Mouse (Mus musculus): ENCODE data around the gene Casp2.

- TF ChIP-seq POLR2A (IDR thresholded peaks at IDR 0.05; ENCODE audit: insufficient read length, low read depth) (no peak), USF1 (IDR thresholded peaks at IDR 0.05; ENCODE audit: low read depth) (no peak), MYOG (IDR thresholded peaks at IDR 0.05; ENCODE audit: control insufficient read depth in 1 of 3, insufficient read depth in 1 of 3, insufficient read length in 2 of 3, low read depth in 2 of 3) (no peak), MAX (IDR thresholded peaks at IDR 0.05; ENCODE audit: low read depth) (no peak), TCF12 (IDR thresholded peaks at IDR 0.05; ENCODE audit: insufficient read depth, poor library complexity, severe bottlenecking) (no peak), E2F4 (IDR thresholded peaks at IDR 0.05; ENCODE audit: insufficient read depth) (no peak), TCF3 (IDR thresholded peaks at IDR 0.05; ENCODE audit: insufficient read length, low read depth) (no peak), MYOD1 (IDR thresholded peaks at IDR 0.05; ENCODE audit: control insufficient read depth in 1 of 3, insufficient read length in 2 of 3, low read depth in 2 of 3) (no peak), POLR2AphosphoS2 (IDR thresholded peaks at IDR 0.05; ENCODE audit: insufficient read length, low read depth) (no peak), SRF (IDR thresholded peaks at IDR 0.05; ENCODE audit: control insufficient read depth, insufficient read length, low read depth) (no peak), REST (IDR thresholded peaks at IDR 0.05; ENCODE audit: insufficient read depth, insufficient read length) (no peak), CEBPB (IDR thresholded peaks at IDR 0.05; ENCODE audit: insufficient read depth, poor library complexity, severe bottlenecking) (no peak)
These were observed 17.6 kb upstream of the Casp2 start for GRCm38 (mm10) chr6:42247173-42247572.
